Mouse (Mus musculus): ENCODE measurements around the gene Kmt2d. TPM values are rescaled to one million over a fixed set of nuclear protein-coding genes. Genes with fewer than 3 reads are reported as not detected.

Gene Kmt2d
- polyA plus RNA-seq, 2 experiments, result 3.9 to 5.7 TPM

DNA sequence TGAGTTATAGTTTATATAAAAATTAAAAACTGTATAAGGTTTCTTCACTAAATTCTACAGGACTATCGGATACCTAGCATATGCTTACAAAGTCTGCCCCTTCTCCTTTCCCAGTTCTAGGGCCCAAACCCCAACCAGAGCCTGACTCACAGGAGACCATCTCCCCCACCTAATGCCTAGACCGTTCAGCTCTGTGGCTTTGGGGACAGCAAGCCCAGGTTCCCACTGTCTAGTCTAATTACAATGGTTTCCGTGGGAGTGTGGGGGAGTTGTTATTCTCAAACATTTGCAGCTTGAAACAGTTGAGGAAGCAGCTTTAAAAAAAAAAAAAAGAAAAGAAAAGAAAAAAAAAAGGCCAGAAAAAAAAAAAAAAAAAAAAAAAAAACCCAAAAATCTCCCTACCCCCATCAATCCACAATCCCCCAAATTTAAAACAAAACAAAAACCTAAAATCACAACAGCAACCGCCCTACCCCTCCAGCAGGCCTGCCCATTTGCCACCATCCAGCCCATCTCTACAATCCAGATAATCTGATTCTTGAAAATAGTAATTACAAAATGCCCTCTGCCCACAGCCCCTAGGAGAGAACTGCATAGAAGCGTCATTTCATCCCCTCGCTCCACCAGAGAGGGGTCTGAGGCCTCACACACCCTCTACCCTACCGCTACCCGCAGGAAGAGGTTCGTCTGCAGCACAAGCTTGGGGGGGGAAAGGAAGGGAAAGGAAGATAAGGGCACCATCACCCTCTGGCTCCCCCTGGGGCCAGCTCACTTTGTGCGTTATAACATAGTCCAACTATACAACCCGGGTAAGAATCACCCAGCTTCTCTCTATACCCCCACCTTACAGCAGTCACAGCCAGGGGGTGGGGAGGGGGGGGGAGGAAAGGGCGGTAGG, 38.6 kb downstream of the Kmt2d start:
- TF ChIP-seq CTCF (IDR thresholded peaks at IDR 0.05; ENCODE audit: low read depth) (peak; percentile 72), EP300 (IDR thresholded peaks at IDR 0.05; ENCODE audit: low read depth) (no peak)
- H3K36me3 ChIP-seq (replicated peaks; ENCODE audit: control insufficient read depth, insufficient read depth, low read depth), result peaks cover 39% of the 10 kb centered on the region

DNA sequence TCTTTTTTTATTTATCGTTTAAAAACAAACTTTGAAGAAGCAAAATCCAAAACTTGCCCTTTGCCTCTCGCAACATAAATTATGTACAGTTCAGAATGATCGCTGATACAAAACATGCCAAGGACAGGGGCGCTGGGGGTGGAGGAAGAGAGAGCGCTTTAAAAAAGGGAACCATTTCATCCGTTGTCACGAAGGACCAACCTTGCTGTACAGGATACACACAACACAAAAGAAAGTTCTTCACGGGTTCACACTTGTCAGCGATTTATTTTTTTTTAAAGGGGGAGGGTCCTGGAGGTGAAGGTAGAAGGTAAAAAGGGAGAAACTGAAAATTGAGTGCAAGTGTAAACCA, 39.3 kb downstream of the Kmt2d start:
- H3K4me3 ChIP-seq (ENCODE audit: insufficient read depth in 1 of 2, low read depth in 2 of 2, low read length in 2 of 2), result peak overlapping the region; percentile 79 to 89

More for the DNA sequence above, 38.6 kb downstream of the Kmt2d start:
- Histone ChIP-seq H3K4me2 (ENCODE audit: low read depth) (peak overlapping the region; percentile 84), H3K27me3 (ENCODE audit: control insufficient read depth, insufficient read depth, low read length) (no peaks in the 10 kb centered on the region), H3K9ac (replicated peaks) (peak overlapping the region; percentile 96), H3K27ac (peak overlapping the region; percentile 98), H3K4me1 (replicated peaks; ENCODE audit: control insufficient read depth in 2 of 2, insufficient read depth in 2 of 2, low read length in 1 of 2) (peaks cover 48 to 51% of the 10 kb centered on the region in 2 experiments), H3K4me3 (ENCODE audit: insufficient read depth in 1 of 2, low read depth in 2 of 2, low read length in 2 of 2) (peak overlapping the region in 1 of 2 experiments; percentile 9; a peak in 2 of 4 replicates), H3K9me3 (ENCODE audit: control insufficient read depth, low read length) (no peaks in the 10 kb centered on the region)
- 11% methylated on average over 11 of the region's 12 CpGs for WGBS (ENCODE audit: insufficient replicate concordance)
- ATAC-seq (ENCODE audit: insufficient read depth) (peak; percentile 11; the same call in 1 of the 2 replicates), DNase-seq (ENCODE audit: low read depth in 3 of 3, low spot score in 3 of 3) (peak; percentile 57 to 66 (median 63))

GRCm38 (mm10) chr15:98830736-98831683, 40.0 kb downstream of the Kmt2d start, which contains the start of gene Prkag1:
TSS of gene Prkag1 (minus strand) at chr15:98831521.
- H3K27me3 ChIP-seq (ENCODE audit: control insufficient read depth, insufficient read depth, low read length), result no peaks in the 10 kb centered on the region
- under 1% methylated on average over 61 of the region's 66 CpGs for WGBS (ENCODE audit: insufficient replicate concordance)
- H3K4me3 ChIP-seq (ENCODE audit: insufficient read depth in 1 of 2, low read depth in 2 of 2, low read length in 2 of 2), result peak within 1 kb of the TSS; percentile 79 to 89
- DNase-seq (ENCODE audit: low read depth in 3 of 3, low spot score in 3 of 3) (peak; percentile 86 to 89 (median 88)), ATAC-seq (ENCODE audit: insufficient read depth) (peak; percentile 80)
- peaks cover 49 to 51% of the 10 kb centered on the region in 2 experiments for H3K4me1 ChIP-seq (replicated peaks; ENCODE audit: control insufficient read depth in 2 of 2, insufficient read depth in 2 of 2, low read length in 1 of 2)
- H3K36me3 ChIP-seq (replicated peaks; ENCODE audit: control insufficient read depth, insufficient read depth, low read depth), result peaks cover 28% of the 10 kb centered on the region
- peak; percentile 53 for TF ChIP-seq CTCF (IDR thresholded peaks at IDR 0.05; ENCODE audit: low read depth)
- 0 out of 2 replicates have a peak, but pooled peaks have one; percentile 33 for TF ChIP-seq EP300 (IDR thresholded peaks at IDR 0.05; ENCODE audit: low read depth)
- no peaks in the 10 kb centered on the region for H3K9me3 ChIP-seq (ENCODE audit: control insufficient read depth, low read length)
- peak within 1 kb of the TSS; percentile 84 for H3K4me2 ChIP-seq (ENCODE audit: low read depth)
- H3K27ac ChIP-seq, result peak within 1 kb of the TSS; percentile 98
- peak within 1 kb of the TSS; percentile 96 for H3K9ac ChIP-seq (replicated peaks)

More for the DNA sequence above, 39.3 kb downstream of the Kmt2d start:
- Histone ChIP-seq H3K9ac (replicated peaks) (peak overlapping the region; percentile 96), H3K4me2 (ENCODE audit: low read depth) (peak overlapping the region; percentile 84), H3K36me3 (replicated peaks; ENCODE audit: control insufficient read depth, insufficient read depth, low read depth) (peaks cover 34% of the 10 kb centered on the region), H3K4me1 (replicated peaks; ENCODE audit: control insufficient read depth in 2 of 2, insufficient read depth in 2 of 2, low read length in 1 of 2) (peaks cover 50 to 51% of the 10 kb centered on the region in 2 experiments), H3K9me3 (ENCODE audit: control insufficient read depth, low read length) (no peaks in the 10 kb centered on the region), H3K27me3 (ENCODE audit: control insufficient read depth, insufficient read depth, low read length) (no peaks in the 10 kb centered on the region), H3K27ac (peak overlapping the region; percentile 98)
- no peak for TF ChIP-seq CTCF (IDR thresholded peaks at IDR 0.05; ENCODE audit: low read depth)
- no peak for TF ChIP-seq EP300 (IDR thresholded peaks at IDR 0.05; ENCODE audit: low read depth)
- WGBS (ENCODE audit: insufficient replicate concordance), result 2% methylated on average over 9 of the region's 9 CpGs
- no peak for DNase-seq (ENCODE audit: low read depth in 3 of 3, low spot score in 3 of 3)
- ATAC-seq (ENCODE audit: insufficient read depth), result peak; percentile 7; the same call in 1 of the 2 replicates

DNA sequence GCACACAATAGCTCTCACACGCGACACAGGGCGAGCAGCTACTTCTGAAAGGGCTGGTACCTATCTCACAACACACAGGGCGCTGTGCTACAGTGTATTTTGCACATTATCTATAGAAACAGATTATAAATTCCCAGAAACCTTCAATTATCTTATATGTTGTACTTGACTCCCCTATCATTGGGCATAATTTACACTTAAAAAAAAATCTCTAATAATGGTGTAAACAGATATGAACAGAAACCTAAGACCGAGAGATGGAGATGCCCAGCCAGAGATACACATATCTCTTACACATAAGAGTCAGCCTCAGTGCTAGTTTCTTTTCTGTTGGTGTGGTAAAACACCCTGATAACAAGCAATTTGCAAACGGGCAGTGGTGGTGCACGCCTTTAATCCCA, 43.4 kb downstream of the Kmt2d start:
- TF ChIP-seq EP300 (IDR thresholded peaks at IDR 0.05; ENCODE audit: low read depth), result peak; percentile 90
- no peak for TF ChIP-seq CTCF (IDR thresholded peaks at IDR 0.05; ENCODE audit: low read depth)
- 17% methylated on average over 7 of the region's 7 CpGs for WGBS (ENCODE audit: insufficient replicate concordance)
- H3K4me2 ChIP-seq (ENCODE audit: low read depth), result peak overlapping the region; percentile 84
- no peaks in the 10 kb centered on the region for H3K27me3 ChIP-seq (ENCODE audit: control insufficient read depth, insufficient read depth, low read length)
- DNase-seq (ENCODE audit: low read depth in 3 of 3, low spot score in 3 of 3) (peak; percentile 56 to 79 (median 64)), ATAC-seq (ENCODE audit: insufficient read depth) (peak; percentile 74)
- no peaks in the 10 kb centered on the region for H3K9me3 ChIP-seq (ENCODE audit: control insufficient read depth, low read length)
- H3K9ac ChIP-seq (replicated peaks), result peak overlapping the region; percentile 53
- H3K27ac ChIP-seq, result peak overlapping the region; percentile 76
- H3K4me1 ChIP-seq (replicated peaks; ENCODE audit: control insufficient read depth in 2 of 2, insufficient read depth in 2 of 2, low read length in 1 of 2), result peaks cover 41 to 51% of the 10 kb centered on the region in 2 experiments
- H3K4me3 ChIP-seq (ENCODE audit: insufficient read depth in 1 of 2, low read depth in 2 of 2, low read length in 2 of 2), result peak overlapping the region; percentile 0 to 17; a peak in 2 of 4 replicates
- H3K36me3 ChIP-seq (replicated peaks; ENCODE audit: control insufficient read depth, insufficient read depth, low read depth), result peaks cover 29% of the 10 kb centered on the region
